Mouse (Mus musculus): ENCODE results near the gene Adh4. TPM values are rescaled to one million over a fixed set of nuclear protein-coding genes. Genes with fewer than 3 reads are reported as not detected.

Gene Adh4
- total RNA-seq (2023): not detected

DNA sequence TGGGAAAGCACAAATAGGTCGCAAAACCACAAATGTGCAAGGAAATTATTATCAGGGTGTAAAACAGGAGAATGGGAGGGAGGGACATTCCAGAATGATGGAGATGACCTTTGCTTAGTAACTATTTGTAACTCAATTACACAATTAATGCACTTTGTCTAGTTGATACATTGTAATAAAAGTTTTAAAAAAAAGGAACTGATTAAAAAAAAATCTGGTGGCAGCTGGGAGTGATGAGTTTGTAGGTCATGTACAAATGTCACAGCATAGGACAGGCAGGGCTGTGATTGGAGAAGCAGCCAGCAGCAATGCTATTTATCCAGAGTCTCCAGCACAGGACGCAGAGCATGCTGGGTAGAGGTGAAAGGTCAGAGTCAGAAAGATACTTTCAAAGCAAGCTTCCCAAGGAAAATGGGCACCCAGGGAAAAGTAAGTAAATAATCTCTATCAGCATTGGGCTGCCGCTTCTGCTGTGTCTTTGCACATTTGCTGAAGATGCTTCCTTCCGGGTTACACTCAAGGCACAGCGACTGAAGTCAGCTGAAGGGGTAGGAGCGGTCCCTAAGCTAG, at the start of gene Adh4:
Adh4 (plus strand) TSS at position 346 of the 570 bp plus-strand sequence.

DNA sequence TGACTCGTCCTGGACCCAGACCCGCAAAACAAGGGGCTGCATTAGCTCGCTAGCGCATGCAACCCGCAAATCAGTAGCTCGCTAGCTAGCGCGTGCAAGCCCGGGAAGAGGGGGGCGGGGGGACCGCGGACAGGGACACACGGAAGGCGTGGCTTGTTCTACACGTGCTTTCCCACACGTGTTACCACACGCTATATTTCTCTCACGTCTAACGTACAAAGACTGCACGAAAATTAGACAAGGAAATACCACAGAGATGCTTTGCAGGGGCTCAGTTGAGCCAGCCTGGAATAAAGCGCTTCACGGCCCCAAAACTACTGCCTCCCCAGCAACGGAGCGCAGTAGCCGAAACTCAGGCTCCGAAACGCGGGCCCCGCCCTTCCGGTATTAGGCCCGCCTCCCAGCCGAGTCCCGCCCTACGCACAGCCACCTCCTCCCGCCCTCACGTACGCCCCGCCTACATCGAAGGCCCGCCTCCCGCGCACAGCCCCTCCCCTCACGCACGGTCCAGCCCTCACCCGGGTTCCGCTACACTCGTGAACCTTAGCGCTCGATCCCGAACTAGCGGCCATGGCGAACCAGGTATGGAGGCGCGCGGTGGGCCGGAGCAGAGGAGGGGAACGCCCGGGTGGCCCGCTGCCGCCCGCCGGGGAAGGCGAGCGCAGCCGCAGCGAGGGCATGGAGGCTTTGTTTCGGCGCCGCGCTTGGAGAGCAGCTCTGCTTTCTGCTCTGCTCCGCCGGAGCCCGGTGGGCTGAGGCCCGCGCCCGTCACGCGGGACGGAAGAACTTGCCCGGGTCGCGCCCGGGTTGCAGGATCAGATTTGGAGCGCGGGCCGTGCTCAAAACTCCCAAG, 27.6 kb downstream of the Adh4 start, which contains the start of gene Adh5:
Adh5 (plus strand) TSS at position 482 of the 853 bp plus-strand sequence.

Other genes with a start within 250 kb of the Adh4 start
- not detected for gene 4930579F01Rik, start 221.6 kb upstream of the Adh4 start, total RNA-seq (2023)
- gene Adh7, start 197.7 kb upstream of the Adh4 start, total RNA-seq (2023): not detected
- 1.9 TPM for gene Adh1, start 154.5 kb upstream of the Adh4 start, total RNA-seq (2023)
- not detected for gene Adh6a, start 102.2 kb upstream of the Adh4 start, total RNA-seq (2023)
- gene Adh6b, start 73.7 kb upstream of the Adh4 start, total RNA-seq (2023): not detected
- 73.6 TPM for gene Adh5, start 27.6 kb downstream of the Adh4 start, total RNA-seq (2023)
- 46.0 TPM for gene Metap1, start 74.0 kb downstream of the Adh4 start, total RNA-seq (2023)
- 63.4 TPM for gene Eif4e, start 110.7 kb downstream of the Adh4 start, total RNA-seq (2023)

Data from CD8-positive naive resting alpha-beta T cell, adult 57 days (primary cell).